Mouse (Mus musculus) lung, embryonic 15.5 days (tissue): ENCODE data around the gene Cfap20. TPM values are rescaled to one million over a fixed set of nuclear protein-coding genes. Genes with fewer than 3 reads are reported as not detected.

Source experiments
- ATAC-seq: fragments of 200-750 bp; cut with Nextera tagmentation; 2 replicates; pipeline ENCODE4 v1.8.0; 2017; ENCODE audit warnings: moderate number of reproducible peaks, borderline replicate concordance; ENCODE audit not compliant: low FRiP score, low TSS enrichment; ENCODE audit errors: extremely low read depth
- H3K27ac ChIP-seq: fragments of 300-500 bp; sonication (generic); 2 replicates; pipeline ENCODE4 v1.5.1; 2015; ENCODE audit warnings: moderate library complexity, mild to moderate bottlenecking, inconsistent platforms
- H3K27me3 ChIP-seq: fragments of 300-500 bp; sonication (generic); 2 replicates; pipeline ENCODE4 v1.6.1; 2015; ENCODE audit warnings: inconsistent platforms
- H3K36me3 ChIP-seq: fragments of 300-500 bp; sonication (generic); 2 replicates; pipeline ENCODE4 v1.6.1; 2015; ENCODE audit warnings: inconsistent platforms
- H3K4me1 ChIP-seq: fragments of 300-500 bp; sonication (generic); 2 replicates; pipeline ENCODE4 v1.6.1; 2015; ENCODE audit warnings: inconsistent platforms
- H3K4me2 ChIP-seq: fragments of 300-500 bp; sonication (generic); 2 replicates; pipeline ENCODE4 v1.6.1; 2015; ENCODE audit warnings: inconsistent platforms, mild to moderate bottlenecking, moderate library complexity
- H3K4me3 ChIP-seq: fragments of 300-500 bp; sonication (generic); 2 replicates; pipeline ENCODE4 v1.5.1; 2015; ENCODE audit warnings: mild to moderate bottlenecking, inconsistent platforms
- H3K9ac ChIP-seq: fragments of 300-500 bp; sonication (generic); 2 replicates; pipeline ENCODE4 v1.6.1; 2015; ENCODE audit warnings: inconsistent platforms
- H3K9me3 ChIP-seq: fragments of 300-500 bp; sonication (generic); 2 replicates; pipeline ENCODE4 v1.6.1; 2016; ENCODE audit warnings: inconsistent platforms
- WGBS: fragments of 180-500 bp; shearing (Covaris S2); methylation state at CpG from one replicate; pipeline ENCODE4 v1.1.7; 2015; 5-methylcytosine and 5-hydroxymethylcytosine counted together
- polyA plus RNA-seq: library from polyadenylated mRNA; unstranded; fragments of >200 nt; fragmentation: Nextera tagmentation; extraction: Ambion mirVana; gene quantifications from 2 replicates; pipeline ENCODE4 v1.2.1, GENCODE M21; 2015

The Cfap20 gene
- polyA plus RNA-seq, 1 experiment from 2014 or later: 150 TPM

GRCm38 (mm10) chr8:95409518-95409917 is 25.2 kb downstream of the Cfap20 start:
- no peak overlapping the region for H3K9ac ChIP-seq
- no peaks in the 10 kb centered on the region for H3K9me3 ChIP-seq
- peaks cover 7% of the 10 kb centered on the region; the same call in 1 of the 2 replicates for H3K4me1 ChIP-seq
- 55% methylated on average over 5 of the region's 5 CpGs for WGBS
- no peak overlapping the region for H3K4me2 ChIP-seq
- H3K4me3 ChIP-seq: no peak overlapping the region
- H3K36me3 ChIP-seq: no peaks in the 10 kb centered on the region
- H3K27me3 ChIP-seq: no peaks in the 10 kb centered on the region
- H3K27ac ChIP-seq: peak overlapping the region; percentile 16; the same call in 1 of the 2 replicates
- ATAC-seq: peak; percentile 64

GRCm38 (mm10) chr8:95401091-95401490 is 33.6 kb downstream of the Cfap20 start:
- no peaks in the 10 kb centered on the region for H3K27me3 ChIP-seq
- WGBS: 85% methylated on average over 7 of the region's 7 CpGs

DNA sequence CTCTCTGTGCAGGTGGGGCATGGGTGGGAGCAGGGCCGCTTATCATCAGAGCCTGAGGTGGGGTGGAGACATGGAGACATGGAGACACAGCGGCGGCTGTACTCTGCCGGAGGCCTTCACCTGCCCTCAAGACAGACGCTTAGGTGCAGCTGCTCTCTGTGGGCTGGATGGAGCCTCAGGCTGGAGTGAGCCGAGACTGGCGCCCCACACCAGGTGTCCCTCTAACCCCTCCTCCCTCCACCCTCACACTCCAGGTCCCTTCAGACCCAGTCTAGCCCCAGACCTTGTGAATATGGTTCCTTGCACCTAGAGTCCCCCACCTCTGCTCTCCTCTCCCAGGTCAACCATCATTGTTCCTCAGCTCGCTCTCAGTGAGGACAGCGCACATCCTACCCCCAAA is 35.5 kb downstream of the Cfap20 start:
- WGBS: 77% methylated on average over 9 of the region's 9 CpGs
- Histone ChIP-seq H3K27me3 (no peaks in the 10 kb centered on the region), H3K9ac (no peak overlapping the region), H3K27ac (no peak overlapping the region), H3K4me1 (peaks cover 13% of the 10 kb centered on the region), H3K36me3 (no peaks in the 10 kb centered on the region), H3K4me3 (no peak overlapping the region), H3K4me2 (no peak overlapping the region), H3K9me3 (no peaks in the 10 kb centered on the region)
- no peak for ATAC-seq

More at GRCm38 (mm10) chr8:95401091-95401490, 33.6 kb downstream of the Cfap20 start:
- H3K36me3 ChIP-seq: no peaks in the 10 kb centered on the region
- H3K27ac ChIP-seq: no peak overlapping the region
- H3K4me2 ChIP-seq: no peak overlapping the region
- H3K9me3 ChIP-seq: no peaks in the 10 kb centered on the region
- no peak for ATAC-seq
- H3K4me3 ChIP-seq: no peak overlapping the region
- no peaks in the 10 kb centered on the region for H3K4me1 ChIP-seq
- no peak overlapping the region for H3K9ac ChIP-seq

DNA sequence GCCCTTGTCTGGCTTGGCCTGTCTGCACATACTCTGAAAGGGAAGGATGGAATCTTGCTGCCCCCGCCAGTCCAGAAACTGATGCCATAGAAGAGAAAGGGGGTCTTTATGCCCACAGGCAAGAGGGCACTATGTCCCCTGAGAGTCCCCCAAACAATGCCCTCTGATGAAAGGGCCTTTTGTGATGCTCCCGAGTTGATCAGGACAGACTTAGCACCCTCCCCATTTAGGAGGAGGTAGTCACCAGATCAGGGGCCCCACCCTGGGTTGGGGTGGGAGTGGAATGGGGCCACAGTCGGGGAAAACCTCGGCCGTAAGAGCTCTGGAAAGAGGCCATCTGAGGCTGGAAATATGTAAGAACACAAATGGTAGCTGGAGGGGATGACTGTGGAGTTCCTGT is 37.5 kb downstream of the Cfap20 start:
- no peak overlapping the region for H3K9ac ChIP-seq
- no peak overlapping the region for H3K4me3 ChIP-seq
- no peaks in the 10 kb centered on the region for H3K27me3 ChIP-seq
- no peak for ATAC-seq
- 55% methylated on average over 5 of the region's 5 CpGs for WGBS
- no peaks in the 10 kb centered on the region for H3K9me3 ChIP-seq
- H3K36me3 ChIP-seq: no peaks in the 10 kb centered on the region
- peaks cover 13% of the 10 kb centered on the region for H3K4me1 ChIP-seq
- H3K27ac ChIP-seq: peak overlapping the region; percentile 31
- no peak overlapping the region for H3K4me2 ChIP-seq

DNA sequence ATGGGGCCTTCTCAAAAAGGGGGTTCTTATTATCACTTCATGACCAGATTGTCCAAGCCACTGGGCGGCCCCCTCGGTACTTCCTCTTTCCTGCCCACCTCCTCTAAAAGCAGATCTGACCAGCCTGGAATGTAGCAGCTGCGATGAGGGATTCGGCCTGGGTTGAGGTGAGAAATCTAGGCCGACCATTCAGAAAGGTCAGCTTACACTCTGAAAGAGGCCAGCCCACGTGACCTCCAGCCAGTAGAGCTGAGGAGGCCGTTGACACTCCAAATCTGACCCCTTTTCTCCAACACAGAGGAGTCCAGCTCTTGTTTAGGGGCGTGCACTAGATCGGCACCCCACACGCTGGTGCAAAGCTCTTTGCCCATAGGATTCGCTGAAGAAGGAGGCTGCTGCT is 37.9 kb downstream of the Cfap20 start:
- no peak overlapping the region for H3K4me2 ChIP-seq
- peaks cover 13% of the 10 kb centered on the region for H3K4me1 ChIP-seq
- H3K36me3 ChIP-seq: no peaks in the 10 kb centered on the region
- no peak overlapping the region for H3K9ac ChIP-seq
- ATAC-seq: no peak
- no peaks in the 10 kb centered on the region for H3K27me3 ChIP-seq
- H3K27ac ChIP-seq: peak overlapping the region; percentile 31
- H3K4me3 ChIP-seq: no peak overlapping the region
- H3K9me3 ChIP-seq: no peaks in the 10 kb centered on the region
- WGBS: 42% methylated on average over 11 of the region's 11 CpGs

GRCm38 (mm10) chr8:95395186-95395918 is 39.3 kb downstream of the Cfap20 start:
- Histone ChIP-seq H3K27ac (peak overlapping the region; percentile 64), H3K9me3 (no peaks in the 10 kb centered on the region), H3K4me1 (peaks cover 13% of the 10 kb centered on the region), H3K27me3 (no peaks in the 10 kb centered on the region), H3K9ac (no peak overlapping the region), H3K36me3 (no peaks in the 10 kb centered on the region), H3K4me3 (no peak overlapping the region), H3K4me2 (no peak overlapping the region)
- peak; percentile 17; the same call in 1 of the 2 replicates for ATAC-seq
- 26% methylated on average over 8 of the region's 8 CpGs for WGBS

DNA sequence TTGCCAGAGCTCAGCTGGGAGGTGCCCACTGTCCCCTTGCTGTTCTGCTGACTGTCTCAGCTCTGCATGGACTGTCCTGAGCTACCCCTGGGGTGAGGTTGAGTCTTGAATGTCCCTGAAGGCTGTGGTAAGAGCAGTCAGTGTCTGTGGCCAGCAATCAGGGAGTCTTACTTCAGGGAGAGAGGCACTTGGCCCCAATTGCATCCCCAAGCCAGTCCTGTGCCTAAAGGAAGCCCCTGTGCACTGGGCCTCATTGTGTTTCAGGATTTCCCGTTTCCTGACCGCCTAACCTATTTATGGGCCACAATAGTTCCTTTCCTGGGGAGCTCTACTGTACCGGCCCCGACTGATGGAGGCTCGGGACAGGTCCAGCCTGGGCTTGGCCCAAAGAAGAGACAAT is 42.1 kb downstream of the Cfap20 start:
- Histone ChIP-seq H3K9me3 (no peaks in the 10 kb centered on the region), H3K4me2 (no peak overlapping the region), H3K4me3 (no peak overlapping the region), H3K27ac (peak overlapping the region; percentile 88), H3K4me1 (peaks cover 13% of the 10 kb centered on the region), H3K27me3 (no peaks in the 10 kb centered on the region), H3K9ac (no peak overlapping the region), H3K36me3 (no peaks in the 10 kb centered on the region)
- peak; percentile 45; the same call in 1 of the 2 replicates for ATAC-seq
- 65% methylated on average over 5 of the region's 5 CpGs for WGBS

- no peak for ATAC-seq
- H3K4me2 ChIP-seq: no peak overlapping the region
- 48% methylated on average over 7 of the region's 7 CpGs for WGBS
- peak overlapping the region; percentile 88 for H3K27ac ChIP-seq
- no peaks in the 10 kb centered on the region for H3K27me3 ChIP-seq
- peaks cover 13% of the 10 kb centered on the region for H3K4me1 ChIP-seq
- H3K9ac ChIP-seq: no peak overlapping the region
- H3K36me3 ChIP-seq: no peaks in the 10 kb centered on the region
- no peaks in the 10 kb centered on the region for H3K9me3 ChIP-seq
- no peak overlapping the region for H3K4me3 ChIP-seq
Observed at GRCm38 (mm10) chr8:95391101-95391500, 43.6 kb downstream of the Cfap20 start.

GRCm38 (mm10) chr8:95390312-95390711 is 44.4 kb downstream of the Cfap20 start:
- H3K27me3 ChIP-seq: no peaks in the 10 kb centered on the region
- ATAC-seq: no peak
- H3K9me3 ChIP-seq: no peaks in the 10 kb centered on the region
- H3K4me2 ChIP-seq: no peak overlapping the region
- H3K4me1 ChIP-seq: peaks cover 10% of the 10 kb centered on the region
- 0 out of 2 replicates have a peak overlapping the region, but pooled peaks have one; percentile 88 for H3K27ac ChIP-seq
- H3K36me3 ChIP-seq: no peaks in the 10 kb centered on the region
- H3K9ac ChIP-seq: no peak overlapping the region
- H3K4me3 ChIP-seq: no peak overlapping the region
- WGBS: 39% methylated on average over 4 of the region's 4 CpGs

- Histone ChIP-seq H3K9me3 (no peaks in the 10 kb centered on the region), H3K4me3 (no peak overlapping the region), H3K9ac (no peak overlapping the region), H3K36me3 (no peaks in the 10 kb centered on the region), H3K4me1 (no peaks in the 10 kb centered on the region), H3K27me3 (no peaks in the 10 kb centered on the region), H3K27ac (no peak overlapping the region), H3K4me2 (no peak overlapping the region)
- no peak for ATAC-seq
- 82% methylated on average over 7 of the region's 7 CpGs for WGBS
Observed at GRCm38 (mm10) chr8:95387936-95388335, 46.7 kb downstream of the Cfap20 start.

GRCm38 (mm10) chr8:95387221-95387620 is 47.4 kb downstream of the Cfap20 start:
- no peak overlapping the region for H3K9ac ChIP-seq
- no peaks in the 10 kb centered on the region for H3K27me3 ChIP-seq
- no peaks in the 10 kb centered on the region for H3K4me1 ChIP-seq
- no peak for ATAC-seq
- H3K4me2 ChIP-seq: no peak overlapping the region
- no peaks in the 10 kb centered on the region for H3K9me3 ChIP-seq
- H3K27ac ChIP-seq: no peak overlapping the region
- H3K4me3 ChIP-seq: no peak overlapping the region
- WGBS: 88% methylated on average over 10 of the region's 10 CpGs
- no peaks in the 10 kb centered on the region for H3K36me3 ChIP-seq

DNA sequence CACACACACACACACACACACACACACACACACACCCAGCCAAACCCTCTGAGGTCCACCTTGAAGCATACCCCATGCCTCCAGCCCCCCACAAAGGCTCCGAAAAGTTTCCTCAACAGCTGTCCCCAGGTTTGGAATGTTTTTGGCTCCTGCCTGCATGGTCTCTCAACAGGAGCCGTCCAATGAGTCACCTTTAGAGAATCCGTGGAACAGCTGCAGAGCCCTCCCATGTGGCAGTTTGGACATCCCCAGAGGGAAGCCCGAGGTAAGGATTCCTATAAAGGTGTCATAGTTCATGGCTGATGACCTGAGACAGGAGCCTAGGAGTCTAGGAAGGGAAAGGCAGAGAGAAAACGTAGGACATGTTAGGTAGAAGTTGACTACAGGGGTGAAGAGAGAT is 48.6 kb downstream of the Cfap20 start:
- Histone ChIP-seq H3K27me3 (no peaks in the 10 kb centered on the region), H3K9me3 (no peaks in the 10 kb centered on the region), H3K4me1 (no peaks in the 10 kb centered on the region), H3K4me2 (no peak overlapping the region), H3K9ac (no peak overlapping the region), H3K4me3 (no peak overlapping the region), H3K36me3 (no peaks in the 10 kb centered on the region), H3K27ac (no peak overlapping the region)
- no peak for ATAC-seq
- 64% methylated on average over 5 of the region's 5 CpGs for WGBS
